Mouse (Mus musculus) midbrain, embryonic 12.5 days (tissue): ENCODE results near the gene Irs1. TPM values are rescaled to one million over a fixed set of nuclear protein-coding genes. Genes with fewer than 3 reads are reported as not detected.

Experiments
- ATAC-seq: fragments of 200-750 bp; cut with Nextera tagmentation; 2 replicates; pipeline ENCODE4 v1.8.0; 2017; ENCODE audit warnings: low read depth, moderate TSS enrichment, moderate library complexity; ENCODE audit not compliant: low FRiP score
- H3K27ac ChIP-seq: fragments of 300-500 bp; sonication (generic); replicated peaks from 2 replicates; pipeline ENCODE4 v1.5.1; 2016; ENCODE audit warnings: mild to moderate bottlenecking
- H3K27me3 ChIP-seq: fragments of 300-500 bp; sonication (generic); 2 replicates; pipeline ENCODE4 v1.6.1; 2016; ENCODE audit warnings: mild to moderate bottlenecking
- H3K36me3 ChIP-seq: fragments of 300-500 bp; sonication (generic); 2 replicates; pipeline ENCODE4 v1.6.1; 2016
- H3K4me1 ChIP-seq: fragments of 300-500 bp; sonication (generic); 2 replicates; pipeline ENCODE4 v1.6.1; 2016
- H3K4me2 ChIP-seq: fragments of 300-500 bp; sonication (generic); replicated peaks from 2 replicates; pipeline ENCODE4 v1.6.1; 2016; ENCODE audit warnings: mild to moderate bottlenecking, moderate library complexity
- H3K4me3 ChIP-seq: fragments of 300-500 bp; sonication (generic); 2 replicates; pipeline ENCODE4 v1.5.1; 2016; ENCODE audit warnings: mild to moderate bottlenecking
- H3K9ac ChIP-seq: fragments of 300-500 bp; sonication (generic); replicated peaks from 2 replicates; pipeline ENCODE4 v1.6.1; 2016; ENCODE audit warnings: mild to moderate bottlenecking, moderate library complexity
- H3K9me3 ChIP-seq: fragments of 300-500 bp; sonication (generic); 2 replicates; pipeline ENCODE4 v1.6.1; 2016; ENCODE audit warnings: mild to moderate bottlenecking
- WGBS: fragments of 180-500 bp; shearing (Covaris S2); methylation state at CpG from one replicate; pipeline ENCODE4 v1.1.7; 2016; 5-methylcytosine and 5-hydroxymethylcytosine counted together
- polyA plus RNA-seq: library from polyadenylated mRNA; unstranded; fragments of >200 nt; fragmentation: Nextera tagmentation; extraction: Ambion mirVana; gene quantifications from 2 replicates; pipeline ENCODE4 v1.2.1, GENCODE M21; 2016

Irs1 gene
- polyA plus RNA-seq, 1 experiment from 2014 or later: 11.5 TPM

DNA sequence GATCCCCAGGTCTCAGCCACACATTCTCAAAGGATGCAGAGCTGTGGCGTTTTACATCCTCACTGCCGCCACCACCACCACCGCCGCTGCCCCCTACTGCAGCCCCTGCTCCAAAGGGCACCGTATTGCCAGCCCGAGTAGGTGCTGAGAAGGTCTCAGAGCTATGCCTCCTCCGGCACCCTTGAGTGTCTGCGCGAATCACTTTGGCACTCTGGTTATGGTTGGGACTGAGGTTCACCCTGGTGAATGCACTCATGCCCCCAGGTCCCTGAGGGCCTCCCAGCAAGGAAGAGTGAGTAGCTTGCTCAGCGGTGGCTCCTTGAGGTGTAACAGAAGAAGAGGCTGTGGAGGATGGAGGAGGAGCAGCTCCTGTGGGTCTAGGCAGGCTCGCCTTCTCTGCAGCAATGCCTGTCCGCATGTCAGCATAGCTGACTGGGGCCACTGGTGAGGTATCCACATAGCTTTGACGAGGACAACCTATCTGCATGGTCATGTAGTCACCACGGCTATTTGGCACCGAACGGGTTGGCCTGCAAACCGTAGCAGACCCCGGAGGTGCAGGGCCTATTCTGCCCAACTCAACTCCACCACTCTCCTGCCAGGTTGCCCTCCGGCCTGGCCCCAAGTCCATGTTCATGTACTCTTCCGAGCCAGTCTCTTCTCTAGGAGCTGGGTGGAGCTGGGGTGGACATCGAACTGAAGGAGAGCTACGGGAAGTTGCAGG, 4.0 kb downstream of the Irs1 start:
- Histone ChIP-seq H3K4me3 (peak overlapping the region; percentile 41), H3K36me3 (peaks cover 14% of the 10 kb centered on the region), H3K4me1 (peaks cover 62% of the 10 kb centered on the region), H3K9me3 (no peaks in the 10 kb centered on the region), H3K27ac (no peak overlapping the region), H3K9ac (peak overlapping the region; percentile 57), H3K4me2 (peak overlapping the region; percentile 63), H3K27me3 (no peaks in the 10 kb centered on the region)
- ATAC-seq: no peak
- WGBS: 69% methylated on average over 22 of the region's 22 CpGs

DNA sequence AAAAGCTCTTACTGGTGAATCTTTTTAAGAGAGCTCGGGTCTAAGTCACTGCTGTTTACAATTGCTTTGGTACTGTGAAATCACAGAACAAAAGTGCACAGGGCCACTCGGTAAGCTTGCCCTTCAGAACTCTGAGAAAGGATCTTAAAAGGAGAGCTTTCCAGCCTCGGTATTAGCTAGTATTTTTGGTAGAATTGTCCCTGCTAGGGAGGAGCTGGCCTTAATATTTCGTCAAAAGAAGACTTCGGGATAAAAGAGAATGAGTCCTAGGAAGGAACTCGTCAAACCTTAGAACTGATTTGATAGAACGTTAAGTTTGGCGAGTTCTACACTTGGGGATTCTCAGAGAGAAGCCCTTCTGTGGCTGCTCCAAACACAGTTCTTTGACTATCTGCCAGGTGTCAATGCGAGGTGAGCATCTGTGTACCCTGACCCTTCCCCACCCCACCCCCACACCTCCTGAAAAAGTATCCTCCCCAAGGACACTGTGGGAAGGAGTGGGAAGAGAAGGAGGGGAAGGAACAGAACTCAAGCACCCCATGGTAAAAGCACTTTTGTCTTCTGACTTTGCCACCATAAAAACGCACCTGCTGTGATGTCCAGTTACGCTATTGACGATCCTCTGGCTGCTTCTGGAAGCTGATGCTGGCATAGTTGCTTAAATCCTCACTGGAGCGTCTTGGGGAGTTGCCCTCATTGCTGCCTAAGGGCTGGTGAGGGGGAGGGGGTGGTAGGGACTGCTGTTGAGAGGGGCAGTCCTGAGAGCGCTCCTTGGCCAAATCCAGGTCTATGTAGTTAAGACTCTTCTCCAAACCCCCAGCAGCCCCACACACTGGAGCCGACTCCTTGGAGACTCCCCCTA, 4.8 kb downstream of the Irs1 start:
- H3K27ac ChIP-seq: 0 out of 2 replicates have a peak overlapping the region, but pooled peaks have one; percentile 22
- ATAC-seq: no peak
- 19% methylated on average over 15 of the region's 15 CpGs for WGBS
- no peaks in the 10 kb centered on the region for H3K9me3 ChIP-seq
- peaks cover 14% of the 10 kb centered on the region for H3K36me3 ChIP-seq
- H3K4me3 ChIP-seq: peak overlapping the region; percentile 41
- peak overlapping the region; percentile 57 for H3K9ac ChIP-seq
- H3K27me3 ChIP-seq: no peaks in the 10 kb centered on the region
- peak overlapping the region; percentile 63 for H3K4me2 ChIP-seq
- H3K4me1 ChIP-seq: peaks cover 59% of the 10 kb centered on the region

DNA sequence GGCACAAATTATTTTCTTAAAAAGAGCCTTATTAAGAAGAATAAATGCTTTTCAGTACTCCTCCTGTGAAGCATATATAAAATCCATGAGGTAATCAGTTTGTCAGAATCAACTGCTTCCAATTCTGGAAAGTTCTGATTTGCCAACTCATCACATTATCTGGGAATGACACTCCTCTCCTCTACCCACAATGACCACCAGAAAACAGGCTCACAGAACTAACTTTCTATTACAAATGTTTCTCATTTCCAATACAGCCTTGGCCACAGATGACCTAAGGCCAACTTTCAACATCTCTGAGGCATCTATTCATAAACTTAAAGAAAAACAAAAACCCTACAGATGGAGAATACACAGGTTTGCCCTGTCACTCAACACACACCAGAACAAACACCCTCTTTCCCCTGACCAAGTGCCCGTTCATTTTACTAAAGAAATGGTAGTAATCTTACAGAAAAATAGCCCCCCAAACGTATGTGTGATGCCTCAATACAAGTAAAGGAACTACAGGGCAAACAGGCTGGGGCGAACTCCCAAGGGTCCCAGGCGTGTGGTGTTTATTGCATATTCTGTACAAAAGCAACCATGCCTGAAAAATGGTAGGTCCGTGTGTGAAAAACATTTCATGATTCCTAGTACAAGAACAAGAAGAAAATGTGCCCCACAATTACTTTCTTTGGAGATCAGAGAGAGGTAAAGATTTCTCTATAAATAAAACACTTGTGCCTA, 5.6 kb downstream of the Irs1 start:
- Histone ChIP-seq H3K27ac (peak overlapping the region; percentile 39; the same call in 1 of the 2 replicates), H3K4me1 (peaks cover 59% of the 10 kb centered on the region), H3K4me3 (peak overlapping the region; percentile 41), H3K27me3 (no peaks in the 10 kb centered on the region), H3K9me3 (no peaks in the 10 kb centered on the region), H3K4me2 (peak overlapping the region; percentile 63), H3K9ac (peak overlapping the region; percentile 57), H3K36me3 (peaks cover 14% of the 10 kb centered on the region)
- WGBS: 17% methylated on average over 5 of the region's 5 CpGs
- no peak for ATAC-seq

DNA sequence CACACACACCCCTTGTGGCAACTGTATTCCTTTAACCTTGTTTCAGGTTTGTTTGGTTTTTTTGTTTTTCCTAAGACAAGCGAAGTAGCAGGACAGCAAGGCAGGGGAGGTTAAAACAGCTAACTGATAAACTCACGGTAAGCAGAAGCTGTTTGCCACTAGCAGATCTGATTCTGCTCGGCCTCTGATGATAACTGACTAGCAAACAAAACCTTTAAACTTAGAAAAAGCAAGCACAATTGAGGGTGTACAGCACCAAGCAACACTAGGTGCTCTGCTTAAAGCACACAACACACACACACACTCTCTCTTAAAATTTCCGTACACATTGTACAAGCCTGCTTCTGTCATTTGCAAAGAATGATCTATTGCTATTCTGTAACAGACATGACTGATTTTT, 6.8 kb downstream of the Irs1 start:
- WGBS: 23% methylated on average over 4 of the region's 4 CpGs

DNA sequence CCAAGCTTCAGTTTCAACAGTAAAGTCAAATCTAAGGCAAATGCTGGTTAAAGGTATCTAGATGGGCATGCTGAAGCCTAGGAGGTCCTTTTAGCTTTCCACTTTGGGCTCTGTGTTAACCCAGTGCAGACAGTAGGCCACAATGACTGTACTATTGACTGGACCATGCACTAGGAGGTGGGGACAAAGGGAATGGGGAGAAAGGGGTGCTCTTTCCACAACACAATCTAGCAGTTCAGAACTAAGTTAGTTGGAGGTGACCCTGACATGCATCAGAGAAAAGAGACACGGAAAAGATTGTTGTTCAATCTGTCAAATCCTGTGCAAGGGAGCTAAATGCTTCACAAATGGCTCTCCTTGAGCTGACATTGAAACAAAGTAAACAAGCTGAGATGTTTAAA, 7.3 kb downstream of the Irs1 start:
- H3K36me3 ChIP-seq: peaks cover 14% of the 10 kb centered on the region
- H3K4me2 ChIP-seq: peak overlapping the region; percentile 63
- peak overlapping the region; percentile 95 for H3K27ac ChIP-seq
- H3K9ac ChIP-seq: peak overlapping the region; percentile 47
- no peaks in the 10 kb centered on the region for H3K9me3 ChIP-seq
- H3K4me3 ChIP-seq: peak overlapping the region; percentile 52
- H3K27me3 ChIP-seq: no peaks in the 10 kb centered on the region
- H3K4me1 ChIP-seq: peaks cover 48% of the 10 kb centered on the region
- ATAC-seq: no peak
- WGBS: 3% methylated on average over 1 of the region's 1 CpGs

More for the DNA sequence above, 6.8 kb downstream of the Irs1 start:
- Histone ChIP-seq H3K36me3 (peaks cover 14% of the 10 kb centered on the region), H3K27ac (peak overlapping the region; percentile 95), H3K9me3 (no peaks in the 10 kb centered on the region), H3K4me3 (peak overlapping the region; percentile 52), H3K9ac (peak overlapping the region; percentile 47), H3K27me3 (no peaks in the 10 kb centered on the region), H3K4me2 (peak overlapping the region; percentile 63), H3K4me1 (peaks cover 53% of the 10 kb centered on the region)
- ATAC-seq: no peak

DNA sequence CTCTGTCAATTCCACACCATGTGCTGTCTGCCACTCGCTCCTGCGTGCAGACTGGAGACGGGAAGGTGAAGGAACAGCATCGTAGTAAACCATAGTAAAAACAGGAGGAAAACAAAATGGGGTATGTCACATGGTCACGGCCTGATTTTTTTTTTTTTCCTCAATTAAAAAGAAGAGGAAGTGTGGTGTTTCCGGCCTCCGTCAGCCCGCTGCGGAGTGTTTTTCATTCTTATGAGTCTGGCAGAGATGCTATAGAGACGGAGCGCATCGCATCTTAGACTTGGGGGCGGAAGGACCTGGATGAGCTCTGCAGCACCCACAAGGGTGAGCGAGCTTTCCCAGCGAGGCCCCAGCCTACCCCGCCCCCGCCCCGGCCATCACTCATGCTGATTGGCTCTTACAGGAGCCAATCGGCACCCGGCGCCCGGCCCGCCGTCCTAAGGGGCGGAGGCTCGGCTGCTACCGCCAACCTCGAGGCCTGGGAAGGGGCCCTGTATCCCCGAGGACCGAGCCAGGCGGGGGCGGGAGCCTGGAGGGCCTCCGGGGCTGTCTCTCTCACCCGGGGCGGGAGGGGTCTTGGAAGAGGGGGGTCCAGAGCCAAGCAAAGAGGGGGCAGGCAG, 8.1 kb downstream of the Irs1 start:
- H3K4me3 ChIP-seq: peak overlapping the region; percentile 52
- no peaks in the 10 kb centered on the region for H3K27me3 ChIP-seq
- peaks cover 42% of the 10 kb centered on the region for H3K4me1 ChIP-seq
- peak; percentile 99 for ATAC-seq
- peak overlapping the region; percentile 95 for H3K27ac ChIP-seq
- H3K36me3 ChIP-seq: peaks cover 7% of the 10 kb centered on the region
- no peaks in the 10 kb centered on the region for H3K9me3 ChIP-seq
- peak overlapping the region; percentile 66 for H3K9ac ChIP-seq
- peak overlapping the region; percentile 63 for H3K4me2 ChIP-seq
- WGBS: under 1% methylated on average over 35 of the region's 35 CpGs

DNA sequence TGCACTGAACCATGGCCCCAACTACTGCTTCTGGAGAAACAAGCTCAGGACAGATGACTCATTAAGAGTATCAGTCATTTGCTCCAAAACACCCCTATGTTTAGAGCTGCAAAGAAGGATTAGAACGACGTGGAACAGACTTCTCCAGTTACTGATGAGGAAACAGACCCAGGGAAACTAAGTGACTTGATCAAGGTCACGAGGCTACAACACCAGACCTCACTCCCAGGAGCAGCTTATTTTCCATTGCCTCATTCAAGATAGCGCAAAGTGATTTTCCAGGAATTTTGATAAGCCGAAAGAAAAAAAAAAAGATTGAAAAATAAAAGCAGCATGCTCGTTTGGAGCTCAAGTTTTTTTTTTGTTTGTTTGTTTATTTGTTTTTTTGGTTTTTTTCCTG, 9.4 kb downstream of the Irs1 start:
- H3K4me2 ChIP-seq: no peak overlapping the region
- WGBS: 84% methylated on average over 6 of the region's 6 CpGs
- no peak for ATAC-seq

DNA sequence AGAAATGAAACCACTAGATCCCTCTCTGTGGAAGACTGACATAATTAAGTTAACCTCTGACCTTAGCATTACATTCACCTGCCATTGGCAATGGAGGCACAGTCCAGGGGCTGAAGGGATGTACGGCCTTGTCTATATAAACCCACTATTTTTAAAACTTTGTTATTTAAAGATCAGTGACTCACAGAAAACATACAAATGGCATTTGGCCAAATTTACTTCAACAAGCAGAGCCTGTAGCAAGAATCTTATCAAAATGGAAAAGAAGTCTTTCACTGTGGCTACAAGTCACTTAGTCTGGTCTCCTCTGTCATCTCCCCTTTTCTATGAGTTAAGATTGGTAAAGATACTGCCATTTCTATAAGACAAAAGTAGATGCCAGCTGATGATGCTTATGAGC, 11.4 kb downstream of the Irs1 start:
- H3K4me1 ChIP-seq: peaks cover 22% of the 10 kb centered on the region
- H3K4me2 ChIP-seq: no peak overlapping the region
- no peaks in the 10 kb centered on the region for H3K27me3 ChIP-seq
- H3K4me3 ChIP-seq: no peak overlapping the region
- peaks cover 17% of the 10 kb centered on the region for H3K36me3 ChIP-seq
- no peaks in the 10 kb centered on the region for H3K9me3 ChIP-seq
- 79% methylated on average over 1 of the region's 1 CpGs for WGBS
- no peak overlapping the region for H3K27ac ChIP-seq
- no peak for ATAC-seq
- no peak overlapping the region for H3K9ac ChIP-seq

More for the DNA sequence above, 9.4 kb downstream of the Irs1 start:
- no peak overlapping the region for H3K4me3 ChIP-seq
- no peaks in the 10 kb centered on the region for H3K27me3 ChIP-seq
- peaks cover 29% of the 10 kb centered on the region for H3K4me1 ChIP-seq
- H3K36me3 ChIP-seq: peaks cover 11% of the 10 kb centered on the region
- H3K9me3 ChIP-seq: no peaks in the 10 kb centered on the region
- H3K9ac ChIP-seq: no peak overlapping the region
- H3K27ac ChIP-seq: no peak overlapping the region

DNA sequence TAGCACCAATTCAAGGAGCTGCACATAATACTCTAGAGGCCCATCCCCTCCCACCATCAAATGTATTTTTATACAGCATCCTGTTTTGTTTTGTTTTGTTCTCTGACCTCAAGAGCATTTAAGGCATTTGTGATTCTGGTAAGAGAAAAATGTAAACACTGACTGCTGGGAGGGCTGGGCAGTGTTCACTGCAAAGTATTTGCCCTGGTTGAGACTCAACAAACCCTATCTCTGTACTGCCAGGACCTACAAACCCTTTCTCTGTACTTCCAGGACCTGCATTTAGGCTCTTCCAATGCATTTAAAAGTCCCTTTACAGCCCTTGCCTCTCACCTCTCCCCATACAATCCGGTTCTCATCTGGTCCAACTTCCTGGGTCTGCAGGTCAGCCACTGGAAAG, 16.9 kb downstream of the Irs1 start:
- Histone ChIP-seq H3K36me3 (peaks cover 17% of the 10 kb centered on the region), H3K4me1 (peaks cover 28% of the 10 kb centered on the region), H3K4me2 (peak overlapping the region; percentile 32; the same call in 1 of the 2 replicates), H3K27me3 (no peaks in the 10 kb centered on the region), H3K27ac (peak overlapping the region; percentile 52), H3K9ac (no peak overlapping the region), H3K9me3 (no peaks in the 10 kb centered on the region), H3K4me3 (no peak overlapping the region)
- no peak for ATAC-seq
- WGBS: 21% methylated on average over 1 of the region's 1 CpGs

DNA sequence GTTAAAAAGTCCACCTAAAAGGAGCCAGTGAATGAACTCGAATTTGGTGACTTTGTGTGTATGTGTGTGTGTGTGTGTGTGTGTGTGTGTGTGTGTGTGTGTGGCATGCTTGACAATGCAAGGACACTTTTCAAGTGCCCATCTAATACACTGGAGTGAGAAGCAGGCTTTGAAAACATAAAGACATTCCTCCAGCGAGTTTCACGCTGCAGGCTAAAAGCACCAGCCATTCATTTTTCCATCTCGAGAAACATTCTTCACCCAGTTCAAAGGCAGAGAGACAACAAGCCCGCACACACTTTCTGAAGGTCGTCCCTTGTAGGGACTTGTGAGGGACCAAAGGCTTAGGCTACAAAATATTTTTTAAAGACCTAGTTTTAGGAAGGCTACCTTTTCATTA, 17.7 kb downstream of the Irs1 start:
- Histone ChIP-seq H3K4me3 (no peak overlapping the region), H3K4me1 (peaks cover 28% of the 10 kb centered on the region), H3K9ac (no peak overlapping the region), H3K9me3 (no peaks in the 10 kb centered on the region), H3K27ac (peak overlapping the region; percentile 52), H3K36me3 (peaks cover 17% of the 10 kb centered on the region), H3K4me2 (peak overlapping the region; percentile 32), H3K27me3 (no peaks in the 10 kb centered on the region)
- peak; percentile 64 for ATAC-seq
- 25% methylated on average over 6 of the region's 6 CpGs for WGBS

DNA sequence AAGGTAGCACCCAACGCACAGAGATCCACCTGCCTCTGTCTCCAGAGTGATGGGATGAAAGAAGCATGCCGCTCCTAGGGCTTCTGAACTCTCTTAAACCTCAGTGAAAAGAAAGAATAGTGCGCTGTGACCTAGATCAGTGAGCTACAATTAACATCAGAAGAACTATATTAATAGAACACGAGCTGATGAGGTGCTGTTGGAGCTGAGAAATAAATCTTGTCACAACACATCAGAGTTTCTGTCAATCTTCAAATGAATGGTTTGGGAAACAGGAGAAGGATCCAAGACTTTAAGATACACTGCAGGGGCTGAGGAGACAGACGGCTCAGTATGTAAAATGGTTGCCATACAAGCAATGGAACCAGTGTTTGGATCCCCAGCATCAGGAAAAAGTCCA, 19.0 kb downstream of the Irs1 start:
- Histone ChIP-seq H3K27me3 (no peaks in the 10 kb centered on the region), H3K4me3 (no peak overlapping the region), H3K36me3 (peaks cover 9% of the 10 kb centered on the region), H3K27ac (no peak overlapping the region), H3K9ac (no peak overlapping the region), H3K4me2 (no peak overlapping the region), H3K4me1 (peaks cover 28% of the 10 kb centered on the region), H3K9me3 (no peaks in the 10 kb centered on the region)
- no peak for ATAC-seq
- WGBS: 66% methylated on average over 5 of the region's 5 CpGs
